Mouse (Mus musculus) stomach, embryonic 16.5 days (tissue): ENCODE measurements at regions not wholly inside any gene's neighbourhood (a gene's known extent, or its start where the extent isn't known, plus 50 kb on each side); places are given as distances from the start of the nearest gene placed in this dataset.

Experiments
- ATAC-seq: fragments of 200-750 bp; cut with Nextera tagmentation; 2 replicates; pipeline ENCODE4 v1.8.0; 2017; ENCODE audit warnings: moderate number of reproducible peaks, moderate TSS enrichment; ENCODE audit not compliant: insufficient read depth, low FRiP score
- H3K27ac ChIP-seq: fragments of 300-500 bp; sonication (generic); 2 replicates; pipeline ENCODE4 v1.5.1; 2014; ENCODE audit warnings: low read length
- H3K27me3 ChIP-seq: fragments of 300-500 bp; sonication (generic); 2 replicates; pipeline ENCODE4 v1.6.1; 2014; ENCODE audit warnings: low read length, control low read depth, mixed read lengths; ENCODE audit not compliant: control insufficient read depth, insufficient read depth
- H3K36me3 ChIP-seq: fragments of 300-500 bp; sonication (generic); 2 replicates; pipeline ENCODE4 v1.6.1; 2014; ENCODE audit warnings: low read length; ENCODE audit not compliant: control insufficient read depth, insufficient read depth
- H3K4me1 ChIP-seq: fragments of 300-500 bp; sonication (generic); 2 replicates; pipeline ENCODE4 v1.6.1; 2014; ENCODE audit warnings: low read length, control low read depth, mixed read lengths; ENCODE audit not compliant: control insufficient read depth, insufficient read depth
- H3K4me2 ChIP-seq: fragments of 300-500 bp; sonication (generic); 2 replicates; pipeline ENCODE4 v1.6.1; 2014; ENCODE audit warnings: low read depth, low read length, mixed read lengths
- H3K4me3 ChIP-seq: fragments of 300-500 bp; sonication (generic); replicated peaks from 2 replicates; pipeline ENCODE4 v1.5.1; 2014; ENCODE audit warnings: mild to moderate bottlenecking, low read length
- H3K9ac ChIP-seq: fragments of 300-500 bp; sonication (generic); 2 replicates; pipeline ENCODE4 v1.6.1; 2014; ENCODE audit warnings: low read length
- H3K9me3 ChIP-seq: fragments of 300-500 bp; sonication (generic); replicated peaks from 2 replicates; pipeline ENCODE4 v1.6.1; 2016; ENCODE audit warnings: low read length, control low read depth; ENCODE audit not compliant: control insufficient read depth
- WGBS: fragments of 180-500 bp; shearing (Covaris S2); extraction: QIAGEN DNeasy Blood & Tissue Kit; methylation state at CpG from one replicate; pipeline ENCODE4 v1.1.7; 2014; 5-methylcytosine and 5-hydroxymethylcytosine counted together

DNA sequence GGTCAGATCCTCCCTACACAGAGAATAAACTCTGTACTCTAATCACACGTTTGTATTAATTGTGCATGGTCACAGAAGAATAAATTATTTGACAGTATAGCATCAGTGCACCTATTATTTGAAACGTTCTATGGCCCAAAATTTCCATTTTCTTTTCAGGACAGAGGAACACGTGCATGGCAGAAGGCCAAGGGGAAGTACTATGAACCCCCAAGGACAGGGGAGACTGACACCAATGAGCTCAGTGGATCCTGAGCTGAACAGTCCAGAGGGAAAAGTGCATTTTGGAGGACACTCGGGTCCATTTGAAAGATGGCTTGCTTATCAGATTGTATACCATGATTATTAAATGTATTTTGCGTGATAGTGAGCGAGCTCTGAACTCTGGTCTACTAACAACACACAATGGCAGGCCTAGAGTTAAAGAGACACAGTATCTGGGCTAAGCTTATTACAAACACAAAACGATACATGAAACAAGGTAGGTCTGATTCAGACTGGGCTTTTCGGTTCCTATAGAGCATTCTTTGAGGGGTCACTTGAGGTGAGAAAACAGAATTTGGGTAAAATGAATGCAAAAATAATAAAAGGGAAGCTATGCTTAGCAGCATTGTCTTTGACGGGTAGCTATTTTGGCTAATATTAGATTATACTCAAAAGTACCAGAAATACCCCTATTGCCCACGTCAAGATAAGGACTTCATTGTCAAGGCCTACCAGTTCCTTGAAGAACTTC lies 1431.7 kb downstream of the Slc22a22 start:
- Histone ChIP-seq H3K4me2 (no peak overlapping the region), H3K9ac (no peak overlapping the region), H3K36me3 (no peaks in the 10 kb centered on the region), H3K27me3 (no peaks in the 10 kb centered on the region), H3K27ac (no peak overlapping the region), H3K4me3 (no peak overlapping the region), H3K4me1 (no peaks in the 10 kb centered on the region), H3K9me3 (no peaks in the 10 kb centered on the region)
- no peak for ATAC-seq
- WGBS = 79% methylated on average over 10 of the region's 10 CpGs

DNA sequence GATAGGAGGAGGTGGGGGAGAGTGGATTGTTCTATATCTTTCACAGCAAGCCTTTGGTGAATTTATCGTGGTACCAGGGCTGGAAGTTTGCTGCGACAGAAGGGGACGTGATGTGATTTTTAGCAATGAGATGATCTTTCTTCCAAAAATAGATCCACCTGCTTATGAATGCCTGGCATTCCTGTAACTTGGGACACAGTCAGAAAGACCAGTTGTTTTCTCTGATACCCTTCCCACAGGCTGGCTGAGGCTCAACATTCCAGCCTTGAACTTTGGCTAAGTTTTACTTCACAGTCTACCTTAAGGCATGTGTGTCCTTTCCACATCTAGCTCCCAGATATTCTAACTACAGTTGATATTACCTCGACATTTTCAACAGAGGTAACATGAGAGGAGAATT lies 1434.1 kb downstream of the Slc22a22 start:
- no peak overlapping the region for H3K27ac ChIP-seq
- WGBS = 80% methylated on average over 4 of the region's 4 CpGs
- H3K4me3 ChIP-seq = no peak overlapping the region
- H3K9ac ChIP-seq = no peak overlapping the region
- H3K9me3 ChIP-seq = no peaks in the 10 kb centered on the region
- H3K4me2 ChIP-seq = no peak overlapping the region
- H3K36me3 ChIP-seq = no peaks in the 10 kb centered on the region
- ATAC-seq = no peak
- no peaks in the 10 kb centered on the region for H3K4me1 ChIP-seq
- H3K27me3 ChIP-seq = no peaks in the 10 kb centered on the region

DNA sequence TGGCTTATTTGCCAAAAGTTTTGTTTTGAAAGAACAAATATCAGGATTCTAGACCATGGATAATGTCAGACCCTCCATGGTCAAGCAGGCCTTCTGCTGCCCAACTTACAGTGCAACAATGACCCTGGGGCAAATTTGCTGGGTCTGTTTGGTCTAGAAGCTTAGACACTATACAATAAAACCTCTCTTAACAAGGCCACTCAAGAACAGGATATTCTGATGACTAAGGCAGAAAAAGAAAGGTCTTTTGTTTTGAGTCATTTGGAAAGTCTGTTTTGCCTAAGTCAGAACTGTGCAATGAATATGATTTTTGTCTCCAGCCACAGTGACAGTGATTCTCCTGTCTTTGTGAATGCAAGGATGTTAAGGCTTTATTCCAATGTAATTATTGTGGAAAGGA lies 1435.0 kb downstream of the Slc22a22 start:
- H3K27me3 ChIP-seq = no peaks in the 10 kb centered on the region
- no peaks in the 10 kb centered on the region for H3K4me1 ChIP-seq
- no peak for ATAC-seq
- no peak overlapping the region for H3K4me3 ChIP-seq
- no peak overlapping the region for H3K9ac ChIP-seq
- H3K36me3 ChIP-seq = no peaks in the 10 kb centered on the region
- H3K27ac ChIP-seq = no peak overlapping the region
- H3K4me2 ChIP-seq = no peak overlapping the region
- H3K9me3 ChIP-seq = peaks cover 4% of the 10 kb centered on the region; the same call in 1 of the 2 replicates

DNA sequence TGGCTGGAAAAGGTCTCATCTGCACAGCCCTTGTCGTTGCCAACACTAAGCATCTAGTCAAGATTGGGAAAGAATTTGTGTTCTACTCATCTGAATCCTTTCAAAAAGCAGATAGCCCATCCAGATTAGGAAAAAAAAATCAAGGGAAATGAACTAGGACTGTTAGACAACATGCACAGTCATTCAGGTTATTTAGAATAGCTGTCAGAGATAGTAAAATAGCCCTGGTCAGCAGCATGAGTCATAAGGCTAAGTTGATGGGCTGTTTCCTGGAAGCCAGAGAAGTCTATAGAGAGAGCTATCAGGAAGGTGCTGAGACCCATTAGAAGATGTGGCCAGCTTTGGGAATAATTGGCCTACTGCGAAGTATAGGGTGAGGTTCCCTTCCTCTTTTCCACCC lies 1447.4 kb downstream of the Slc22a22 start:
- Histone ChIP-seq H3K4me1 (no peaks in the 10 kb centered on the region), H3K9me3 (no peaks in the 10 kb centered on the region), H3K4me3 (no peak overlapping the region), H3K36me3 (no peaks in the 10 kb centered on the region), H3K4me2 (no peak overlapping the region), H3K27ac (no peak overlapping the region), H3K27me3 (no peaks in the 10 kb centered on the region), H3K9ac (no peak overlapping the region)
- no peak for ATAC-seq
- WGBS = 78% methylated on average over 2 of the region's 2 CpGs

DNA sequence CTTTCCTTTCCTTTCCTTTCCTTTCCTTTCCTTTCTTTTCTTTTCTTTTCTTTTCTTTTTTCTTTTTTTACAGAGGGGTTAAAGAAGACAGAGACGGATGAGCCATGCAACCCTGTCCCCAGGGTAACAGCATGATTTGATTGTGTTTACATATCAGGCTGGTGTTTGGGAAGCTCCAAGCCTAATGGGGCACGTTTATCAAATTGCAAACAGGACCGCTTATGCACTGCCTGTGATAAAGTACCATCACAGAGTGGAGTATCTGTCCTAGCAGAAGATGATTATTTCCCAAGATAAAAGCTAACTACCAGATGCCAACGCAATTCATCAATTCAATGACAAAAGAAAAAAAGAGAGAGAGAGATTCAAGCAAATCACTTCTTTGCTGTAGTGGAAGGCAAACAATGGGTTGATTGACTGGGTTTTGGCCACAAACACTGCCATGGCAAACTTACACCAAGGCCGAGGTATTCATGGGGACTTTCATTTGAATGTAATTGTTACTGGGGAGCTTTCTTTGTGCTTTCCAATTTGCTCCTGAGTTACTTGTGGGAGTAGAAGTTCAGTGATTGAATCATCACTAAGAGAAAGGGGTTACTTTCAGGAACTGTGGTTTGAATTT lies 1450.1 kb downstream of the Slc22a22 start:
- no peak overlapping the region for H3K9ac ChIP-seq
- WGBS = 22% methylated on average over 5 of the region's 5 CpGs
- no peak overlapping the region for H3K4me2 ChIP-seq
- no peaks in the 10 kb centered on the region for H3K4me1 ChIP-seq
- no peak for ATAC-seq
- H3K27ac ChIP-seq = no peak overlapping the region
- H3K4me3 ChIP-seq = no peak overlapping the region
- H3K27me3 ChIP-seq = no peaks in the 10 kb centered on the region
- H3K9me3 ChIP-seq = no peaks in the 10 kb centered on the region
- H3K36me3 ChIP-seq = no peaks in the 10 kb centered on the region

DNA sequence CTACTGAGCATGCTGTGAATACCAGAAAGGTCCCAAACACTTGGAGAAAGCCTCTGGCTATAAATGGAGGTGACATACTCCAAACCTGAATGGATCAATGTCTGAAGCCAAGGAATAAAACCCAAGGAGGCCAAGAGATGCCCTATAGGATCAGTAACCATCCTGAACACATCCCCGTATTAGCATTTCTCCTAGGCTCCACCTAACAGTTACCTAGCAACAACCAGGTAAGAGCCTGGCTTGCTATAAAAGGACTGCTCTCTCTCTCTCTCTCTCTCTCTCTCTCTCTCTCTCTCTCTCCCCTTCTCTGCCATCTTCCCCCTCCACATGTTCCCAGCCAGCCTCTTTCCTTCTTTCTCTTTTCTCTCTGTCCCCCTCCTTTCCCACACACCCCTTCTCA lies 1452.7 kb downstream of the Slc22a22 start:
- Histone ChIP-seq H3K4me2 (no peak overlapping the region), H3K4me3 (no peak overlapping the region), H3K4me1 (no peaks in the 10 kb centered on the region), H3K9me3 (no peaks in the 10 kb centered on the region), H3K36me3 (no peaks in the 10 kb centered on the region), H3K9ac (no peak overlapping the region), H3K27me3 (no peaks in the 10 kb centered on the region), H3K27ac (no peak overlapping the region)
- ATAC-seq = no peak
- 70% methylated on average over 1 of the region's 1 CpGs for WGBS

DNA sequence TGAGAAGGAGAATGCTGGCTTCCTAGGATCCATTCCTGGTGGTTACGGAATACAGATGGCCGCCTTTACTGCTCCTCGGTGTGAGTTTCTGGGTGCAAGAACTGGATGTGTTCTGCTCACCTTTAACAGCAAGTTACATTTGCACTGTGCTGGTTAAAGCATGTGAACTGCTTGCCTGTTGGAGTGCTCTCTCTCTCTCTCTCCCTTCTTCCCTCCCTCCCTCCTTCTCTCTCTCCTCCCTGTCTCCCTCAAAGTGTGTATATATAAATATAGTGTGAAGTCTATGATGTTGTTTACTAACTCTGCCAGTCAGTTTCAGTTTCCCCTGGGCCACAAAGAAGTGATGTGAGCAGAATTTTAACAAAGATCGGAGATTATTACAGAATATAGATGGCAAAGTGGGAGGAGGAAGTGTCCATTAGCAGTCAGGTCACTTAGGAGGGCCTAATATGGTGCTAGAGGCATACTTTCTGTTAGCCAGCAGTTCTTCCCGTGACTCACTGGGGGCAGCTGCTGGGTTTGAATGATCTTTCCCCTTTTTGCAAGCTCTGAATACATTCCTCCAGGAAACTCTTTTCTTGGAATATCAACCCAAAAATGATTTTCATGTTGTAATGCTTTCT lies 1453.5 kb downstream of the Slc22a22 start:
- no peaks in the 10 kb centered on the region for H3K4me1 ChIP-seq
- no peaks in the 10 kb centered on the region for H3K36me3 ChIP-seq
- no peaks in the 10 kb centered on the region for H3K27me3 ChIP-seq
- no peak overlapping the region for H3K9ac ChIP-seq
- H3K9me3 ChIP-seq = no peaks in the 10 kb centered on the region
- no peak overlapping the region for H3K4me3 ChIP-seq
- no peak for ATAC-seq
- H3K27ac ChIP-seq = no peak overlapping the region
- WGBS = 74% methylated on average over 5 of the region's 5 CpGs
- no peak overlapping the region for H3K4me2 ChIP-seq

DNA sequence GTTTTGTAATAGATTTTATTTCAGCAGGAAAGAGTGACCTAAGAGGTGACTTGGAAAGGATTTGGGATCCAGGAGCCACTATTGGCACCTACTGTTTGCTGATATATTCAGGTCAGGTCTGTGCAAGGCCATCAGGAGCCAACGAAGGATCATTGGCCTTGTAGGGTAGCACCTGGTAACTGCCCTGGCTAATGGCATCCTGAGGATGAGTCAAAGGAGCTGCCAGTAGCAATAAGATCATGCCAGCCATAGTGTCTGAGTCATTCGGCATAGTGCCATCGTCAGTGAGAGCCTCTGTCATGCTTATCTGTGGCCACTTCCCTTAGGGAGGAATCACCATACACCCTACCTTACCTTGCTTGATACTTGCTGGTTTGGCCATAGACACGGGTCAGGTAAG lies 1455.1 kb downstream of the Slc22a22 start:
- 94% methylated on average over 4 of the region's 4 CpGs for WGBS
- ATAC-seq = no peak
- Histone ChIP-seq H3K36me3 (no peaks in the 10 kb centered on the region), H3K9me3 (no peaks in the 10 kb centered on the region), H3K9ac (no peak overlapping the region), H3K4me2 (no peak overlapping the region), H3K27ac (no peak overlapping the region), H3K4me1 (no peaks in the 10 kb centered on the region), H3K27me3 (no peaks in the 10 kb centered on the region), H3K4me3 (no peak overlapping the region)

DNA sequence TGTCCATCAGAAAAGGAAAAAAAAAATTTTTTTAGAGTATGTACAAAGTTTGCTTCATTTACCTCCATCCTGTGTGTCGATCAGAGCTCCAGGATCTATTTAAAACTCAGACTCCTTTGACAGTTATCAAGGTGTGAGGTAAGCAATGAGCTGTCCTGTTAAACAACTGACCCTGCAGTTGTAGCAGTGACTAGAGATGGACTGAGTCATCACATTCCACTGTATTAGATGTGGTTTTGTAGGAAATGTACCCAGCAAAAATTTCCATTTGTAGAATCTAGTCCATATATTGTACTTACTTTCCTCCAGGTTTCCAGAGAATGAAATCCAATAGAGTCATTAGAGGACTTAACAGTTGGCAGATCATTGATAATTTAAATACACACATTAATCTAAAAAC lies 1459.3 kb downstream of the Slc22a22 start:
- ATAC-seq = no peak

More for the DNA sequence above, 1459.3 kb downstream of the Slc22a22 start:
- Histone ChIP-seq H3K9ac (no peak overlapping the region), H3K4me2 (no peak overlapping the region), H3K27ac (no peak overlapping the region), H3K9me3 (no peaks in the 10 kb centered on the region), H3K4me1 (no peaks in the 10 kb centered on the region), H3K4me3 (no peak overlapping the region), H3K27me3 (no peaks in the 10 kb centered on the region), H3K36me3 (no peaks in the 10 kb centered on the region)
- whole genome bisulfite sequencing = 74% methylated on average over 1 of the region's 1 CpGs
